Mouse (Mus musculus): ENCODE data around the gene Hgf. TPM values are rescaled to one million over a fixed set of nuclear protein-coding genes. Genes with fewer than 3 reads are reported as not detected.

The Hgf gene
- total RNA-seq (2023) = 0.23 TPM in 1 of 4 replicates, not detected in the others

DNA sequence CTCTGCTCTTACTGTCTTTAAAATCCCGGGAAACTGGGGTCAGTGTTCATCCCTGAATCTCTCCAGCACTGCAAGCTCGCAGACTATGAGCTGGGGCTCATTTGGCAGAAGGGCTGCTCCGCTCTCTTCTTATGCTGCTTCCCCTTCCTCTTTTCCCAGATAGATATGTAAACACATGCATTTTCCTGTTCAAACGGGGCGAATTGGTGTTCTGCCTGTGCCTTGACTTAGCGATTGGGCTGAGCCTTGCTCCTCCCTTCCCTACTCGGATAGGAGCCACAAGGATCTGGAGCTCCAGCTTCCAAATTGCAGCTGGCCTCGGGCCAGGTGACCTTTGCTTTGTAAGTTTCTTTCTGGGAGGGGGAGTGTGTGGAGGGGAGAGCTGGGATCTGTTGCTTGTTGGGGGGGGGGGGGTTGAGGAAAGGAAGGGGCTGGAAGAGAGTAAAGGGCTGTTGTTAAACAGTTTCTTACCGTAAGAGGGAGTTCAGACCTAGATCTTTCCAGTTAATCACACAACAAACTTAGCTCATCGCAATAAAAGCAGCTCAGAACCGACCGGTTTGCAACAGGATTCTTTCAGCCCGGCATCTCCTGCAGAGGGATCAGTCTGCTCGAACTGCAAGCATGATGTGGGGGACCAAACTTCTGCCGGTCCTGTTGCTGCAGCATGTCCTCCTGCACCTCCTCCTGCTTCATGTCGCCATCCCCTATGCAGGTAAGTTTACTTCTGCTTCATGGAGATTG, at the start of gene Hgf:
TSS of gene Hgf (plus strand) at position 192 of the 744 bp plus-strand sequence.

Other genes with a start within 250 kb of the Hgf start
- gene Gm28710, start 238.3 kb downstream of the Hgf start, total RNA-seq (2023) = not detected in 4 replicates